ENCODE assay signal across 20 mouse cellular contexts in genomic region chr11:88566613-88567606, GRCm38 (mm10).
DNase-seq lines count a peak whose midpoint lies in the region; ATAC-seq and TF ChIP-seq lines count a peak whose summit lies in the region.
"Had no signal": no experiment of that assay in that cellular context is flagged by ENCODE, and none has a peak within 500 bp of the region (broad histone marks: within the 10 kb centered on the region; RNA-seq: fewer than 3 reads in every experiment).

No protein-coding gene starts in this region.

- DNase-seq in limb, embryonic 11.5 days (ENCODE audit: low spot score): peak; percentile 42
- DNase-seq in limb, embryonic 10.5 days (ENCODE audit: low spot score): no peak
- no peak for DNase-seq in CH12.LX (ENCODE audit: extremely low read depth)
- no peak for DNase-seq in frontal cortex, postnatal 36 days (ENCODE audit: low spot score in 2 of 2)
- DNase-seq in gastrocnemius, postnatal 4 days (ENCODE audit: low spot score in 2 of 2): no peak
- DNase-seq: adrenal gland, postnatal 36 days; cerebellum, adult 18-20 months; cerebellum, postnatal 25 days; gastrocnemius, postnatal 25 days; kidney, postnatal 4 days; layer of hippocampus, adult 9-11 months; thymus, adult 18-20 months had no signal

- in situ Hi-C loops in CH12.LX (cut with MboI; ENCODE audit: low pct_ligation_motif_present, low pct_unique_long_range_greater_than_20kb, low sequenced_read_pairs): no loop called here

- TF ChIP-seq EP300 in CH12.LX (IDR thresholded peaks at IDR 0.05; ENCODE audit: low read length): peak; percentile 53; the same call in 1 of the 2 replicates

- no peak overlapping the region for H3K4me2 ChIP-seq in limb, embryonic 11.5 days (ENCODE audit: low read depth, severe bottlenecking)
- no peak overlapping the region for H3K4me2 ChIP-seq in CH12.LX (ENCODE audit: insufficient read depth, low read depth, poor library complexity, severe bottlenecking)
- H3K4me2 ChIP-seq in embryonic facial prominence, embryonic 13.5 days: no peak overlapping the region
- H3K4me2 ChIP-seq in midbrain, embryonic 12.5 days (replicated peaks): no peak overlapping the region
- H3K4me2 ChIP-seq: intestine, embryonic 15.5 days; kidney, embryonic 15.5 days; stomach, embryonic 15.5 days had no signal

- no peak for ATAC-seq in limb, embryonic 11.5 days (ENCODE audit: insufficient number of reproducible peaks, low FRiP score, low TSS enrichment, low read depth)
- no peak for ATAC-seq in embryonic facial prominence, embryonic 13.5 days (ENCODE audit: insufficient number of reproducible peaks, insufficient read depth, low FRiP score, low TSS enrichment, low read depth)
- ATAC-seq in midbrain, embryonic 12.5 days (ENCODE audit: low FRiP score, low read depth): no peak
- ATAC-seq in megakaryocyte, adult 5-6 weeks (ENCODE audit: poor library complexity, severe bottlenecking): no peak
- ATAC-seq: intestine, embryonic 15.5 days had no signal

- 0 out of 2 replicates have a peak overlapping the region, but pooled peaks have one; percentile 14 for H3K27ac ChIP-seq in limb, embryonic 11.5 days (replicated peaks; ENCODE audit: low read depth, low read length)
- no peak overlapping the region for H3K27ac ChIP-seq in limb, embryonic 10.5 days
- H3K27ac ChIP-seq in CH12.LX (ENCODE audit: insufficient read depth, low read depth): no peak overlapping the region
- H3K27ac ChIP-seq in embryonic facial prominence, embryonic 13.5 days: 0 out of 2 replicates have a peak overlapping the region, but pooled peaks have one; percentile 23
- H3K27ac ChIP-seq in midbrain, embryonic 12.5 days (replicated peaks): peak overlapping the region; percentile 60; the same call in 1 of the 2 replicates
- H3K27ac ChIP-seq: intestine, embryonic 15.5 days; kidney, embryonic 15.5 days; liver, embryonic 14.5 days; stomach, embryonic 15.5 days had no signal

- H3K79me2 ChIP-seq in CH12.LX (replicated peaks; ENCODE audit: control insufficient read depth, extremely low read depth, insufficient read depth, poor library complexity, severe bottlenecking): peaks cover 4% of the 10 kb centered on the region; the same call in 1 of the 2 replicates

- 58% methylated on average over 20 of the region's 20 CpGs for WGBS in limb, embryonic 11.5 days
- WGBS in limb, embryonic 10.5 days: 69% methylated on average over 20 of the region's 20 CpGs
- WGBS in embryonic facial prominence, embryonic 13.5 days: 47% methylated on average over 20 of the region's 20 CpGs
- WGBS in midbrain, embryonic 12.5 days: 39% methylated on average over 20 of the region's 20 CpGs

- H3K9ac ChIP-seq in limb, embryonic 11.5 days (ENCODE audit: low read length): no peak overlapping the region
- H3K9ac ChIP-seq in CH12.LX (ENCODE audit: insufficient read depth, low read depth): no peak overlapping the region
- no peak overlapping the region for H3K9ac ChIP-seq in embryonic facial prominence, embryonic 13.5 days
- no peak overlapping the region for H3K9ac ChIP-seq in midbrain, embryonic 12.5 days (replicated peaks)
- H3K9ac ChIP-seq: intestine, embryonic 15.5 days; kidney, embryonic 15.5 days; liver, embryonic 14.5 days; stomach, embryonic 15.5 days had no signal

- peaks cover 22% of the 10 kb centered on the region for H3K4me1 ChIP-seq in limb, embryonic 11.5 days (ENCODE audit: control insufficient read depth, insufficient read depth, low read length)
- peaks cover 89% of the 10 kb centered on the region for H3K4me1 ChIP-seq in limb, embryonic 10.5 days
- H3K4me1 ChIP-seq in CH12.LX (ENCODE audit: control insufficient read depth in 1 of 2, insufficient read depth in 2 of 2): peaks cover 3 to 28% of the 10 kb centered on the region in 2 experiments; a peak in 3 of 4 replicates
- peaks cover 39% of the 10 kb centered on the region for H3K4me1 ChIP-seq in embryonic facial prominence, embryonic 13.5 days
- peaks cover 67% of the 10 kb centered on the region for H3K4me1 ChIP-seq in midbrain, embryonic 12.5 days
- H3K4me1 ChIP-seq: stomach, embryonic 15.5 days had no signal

- no peaks in the 10 kb centered on the region for H3K9me3 ChIP-seq in limb, embryonic 11.5 days (ENCODE audit: control insufficient read depth, low read length)
- no peaks in the 10 kb centered on the region for H3K9me3 ChIP-seq in limb, embryonic 10.5 days (replicated peaks)
- H3K9me3 ChIP-seq in CH12.LX (replicated peaks; ENCODE audit: low read length): no peaks in the 10 kb centered on the region
- H3K9me3 ChIP-seq in embryonic facial prominence, embryonic 13.5 days: no peaks in the 10 kb centered on the region
- no peaks in the 10 kb centered on the region for H3K9me3 ChIP-seq in midbrain, embryonic 12.5 days
- H3K9me3 ChIP-seq: intestine, embryonic 15.5 days; kidney, embryonic 15.5 days; stomach, embryonic 15.5 days had no signal

- no peak overlapping the region for H3K4me3 ChIP-seq in limb, embryonic 11.5 days (ENCODE audit: low read depth, low read length)
- no peak overlapping the region for H3K4me3 ChIP-seq in limb, embryonic 10.5 days
- H3K4me3 ChIP-seq in CH12.LX (replicated peaks in 1 of 3; ENCODE audit: low read depth in 2 of 3, low read length in 2 of 3, poor library complexity in 1 of 3): no peak overlapping the region
- no peak overlapping the region for H3K4me3 ChIP-seq in embryonic facial prominence, embryonic 13.5 days
- no peak overlapping the region for H3K4me3 ChIP-seq in midbrain, embryonic 12.5 days
- H3K4me3 ChIP-seq: intestine, embryonic 15.5 days; kidney, embryonic 15.5 days; myocyte; stomach, embryonic 15.5 days had no signal

- H3K27me3 ChIP-seq in limb, embryonic 11.5 days (ENCODE audit: control insufficient read depth, insufficient read depth, low read length): no peaks in the 10 kb centered on the region
- no peaks in the 10 kb centered on the region for H3K27me3 ChIP-seq in limb, embryonic 10.5 days (ENCODE audit: low read depth, poor library complexity, severe bottlenecking)
- no peaks in the 10 kb centered on the region for H3K27me3 ChIP-seq in CH12.LX (replicated peaks)
- H3K27me3 ChIP-seq in embryonic facial prominence, embryonic 13.5 days: no peaks in the 10 kb centered on the region
- no peaks in the 10 kb centered on the region for H3K27me3 ChIP-seq in midbrain, embryonic 12.5 days
- H3K27me3 ChIP-seq: intestine, embryonic 15.5 days; kidney, embryonic 15.5 days; stomach, embryonic 15.5 days had no signal

- no peak for TF ChIP-seq CTCF in CH12.LX (conservative IDR thresholded peaks at IDR 0.05 in 1 of 2, IDR thresholded peaks at IDR 0.05 in 1 of 2; ENCODE audit: low read depth in 2 of 2, low read length in 2 of 2)

- dilution Hi-C loops in CH12.LX (cut with MboI; ENCODE audit: extremely low pct_ligation_motif_present, extremely low pct_unique_long_range_greater_than_20kb, low sequenced_read_pairs): no loop called here

- TF ChIP-seq POLR2A in CH12.LX (IDR thresholded peaks at IDR 0.05; ENCODE audit: low read depth, low read length): no peak

- no peaks in the 10 kb centered on the region for H3K36me3 ChIP-seq in limb, embryonic 11.5 days (ENCODE audit: control insufficient read depth, insufficient read depth, low read length)
- H3K36me3 ChIP-seq in limb, embryonic 10.5 days: peaks cover 33% of the 10 kb centered on the region
- peaks cover 22 to 83% of the 10 kb centered on the region in 2 experiments for H3K36me3 ChIP-seq in CH12.LX (replicated peaks in 1 of 2; ENCODE audit: control insufficient read depth in 1 of 2, insufficient read depth in 1 of 2, low read length in 1 of 2)
- peaks cover 5% of the 10 kb centered on the region for H3K36me3 ChIP-seq in embryonic facial prominence, embryonic 13.5 days
- H3K36me3 ChIP-seq in midbrain, embryonic 12.5 days: peaks cover 5% of the 10 kb centered on the region; the same call in 1 of the 2 replicates
- H3K36me3 ChIP-seq: intestine, embryonic 15.5 days; stomach, embryonic 15.5 days had no signal

- no peak for TF ChIP-seq RAD21 in CH12.LX (IDR thresholded peaks at IDR 0.05; ENCODE audit: low read depth, low read length)

TF ChIP-seq in CH12.LX, 34 proteins besides CTCF, POLR2A, EP300 and RAD21:
- TF ChIP-seq IRF4 (IDR thresholded peaks at IDR 0.05; ENCODE audit: low read depth, low read length) (peak; percentile 59), PAX5 (IDR thresholded peaks at IDR 0.05; ENCODE audit: low read length) (no peak), ZKSCAN1 (IDR thresholded peaks at IDR 0.05; ENCODE audit: borderline replicate concordance, low read depth, low read length) (no peak), CHD1 (IDR thresholded peaks at IDR 0.05; ENCODE audit: low read depth, low read length) (peak; percentile 39; the same call in 1 of the 2 replicates), MAZ (IDR thresholded peaks at IDR 0.05; ENCODE audit: low read depth, low read length) (peak; percentile 77), CHD2 (IDR thresholded peaks at IDR 0.05; ENCODE audit: low read length) (peak; percentile 70), ETS1 (conservative IDR thresholded peaks at IDR 0.05; ENCODE audit: low read depth, low read length) (peak; percentile 53; the same call in 1 of the 2 replicates), TCF12 (IDR thresholded peaks at IDR 0.05; ENCODE audit: low read depth, low read length) (peak; percentile 26; the same call in 1 of the 2 replicates)

Comparison
In these comparisons a context has a peak if more than half of its experiments do, and no peak if none do; other contexts are left out.
1. H3K27ac ChIP-seq: peak in limb, embryonic 11.5 days (single experiment), embryonic facial prominence, embryonic 13.5 days (single experiment) and midbrain, embryonic 12.5 days (single experiment); none in limb, embryonic 10.5 days (single experiment) and CH12.LX (single experiment).